Mouse (Mus musculus) liver, adult 2 months (tissue): ENCODE data around the gene Zc3h14.

Source experiments
- CTCF ChIP-seq: fragments of 200-500 bp; IDR thresholded peaks from 2 replicates; pipeline ENCODE4 v1.5.1; 2011; ENCODE audit warnings: low read depth, low read length, control low read depth
- POLR2A ChIP-seq: fragments of 200-500 bp; IDR thresholded peaks from 2 replicates; pipeline ENCODE4 v1.6.1; 2011; ENCODE audit warnings: low read length, control low read depth; ENCODE audit not compliant: insufficient read depth; ENCODE audit errors: extremely low read depth

- TF ChIP-seq CTCF = no peak
- TF ChIP-seq POLR2A = no peak
These were observed 87.1 kb downstream of the Zc3h14 start for GRCm38 (mm10) chr12:98833901-98834300.
